Mouse (Mus musculus): ENCODE measurements around the gene Ccdc85c. TPM values are rescaled to one million over a fixed set of nuclear protein-coding genes. Genes with fewer than 3 reads are reported as not detected.

The Ccdc85c gene
- total RNA-seq (2021), result 1 to 10 TPM; 5.0 to 5.1 TPM
- long read RNA-seq, experiment 1, full-length matches to known transcripts, result 1 of 2 reads
- long read RNA-seq, experiment 1, partial matches to known transcripts, result 0 of 2 reads
- long read RNA-seq, experiment 1, other reads (novel, unspliced or antisense), result 1 of 2 reads
- long read RNA-seq, experiment 2, partial matches to known transcripts, result 0 of 1 reads
- long read RNA-seq, experiment 2, other reads (novel, unspliced or antisense), result 1 of 1 reads

- peak; percentile 51 for DNase-seq
These were observed at the start of gene Ccdc85c for GRCm38 (mm10) chr12:108274661-108275507. TSS of gene Ccdc85c (minus strand) at chr12:108275425.

- DNase-seq, result no peak
These were observed 44.9 kb upstream of the Ccdc85c start for GRCm38 (mm10) chr12:108320096-108320495.

- DNase-seq, result no peak
These were observed 43.3 kb upstream of the Ccdc85c start for GRCm38 (mm10) chr12:108318499-108318898.

GRCm38 (mm10) chr12:108317826-108318430 is 42.7 kb upstream of the Ccdc85c start:
- no peak for DNase-seq

- no peak for DNase-seq
These were observed 42.0 kb upstream of the Ccdc85c start for GRCm38 (mm10) chr12:108317201-108317738.

- no peak for DNase-seq
These were observed 41.4 kb upstream of the Ccdc85c start for GRCm38 (mm10) chr12:108316655-108317054.

GRCm38 (mm10) chr12:108315818-108316217 is 40.6 kb upstream of the Ccdc85c start:
- no peak for DNase-seq

- DNase-seq, result no peak
These were observed 38.1 kb upstream of the Ccdc85c start for GRCm38 (mm10) chr12:108313244-108313772.

- no peak for DNase-seq
These were observed 37.2 kb upstream of the Ccdc85c start for GRCm38 (mm10) chr12:108312432-108312851.

GRCm38 (mm10) chr12:108311741-108312290 is 36.6 kb upstream of the Ccdc85c start:
- no peak for DNase-seq

- no peak for DNase-seq
These were observed 35.3 kb upstream of the Ccdc85c start for GRCm38 (mm10) chr12:108310456-108311027.

- DNase-seq, result no peak
These were observed 34.8 kb upstream of the Ccdc85c start for GRCm38 (mm10) chr12:108310041-108310440.

- DNase-seq, result no peak
These were observed 34.0 kb upstream of the Ccdc85c start for GRCm38 (mm10) chr12:108309116-108309794.

GRCm38 (mm10) chr12:108308363-108308856 is 33.2 kb upstream of the Ccdc85c start:
- peak; percentile 31 for DNase-seq

- DNase-seq, result peak; percentile 60
These were observed 32.3 kb upstream of the Ccdc85c start for GRCm38 (mm10) chr12:108307553-108307952.

GRCm38 (mm10) chr12:108305812-108306794 is 30.9 kb upstream of the Ccdc85c start, which contains the start of gene Hhipl1:
TSS of gene Hhipl1 (plus strand) at chr12:108306270.
- peak; percentile 61 for DNase-seq

- no peak for DNase-seq
These were observed 29.9 kb upstream of the Ccdc85c start for GRCm38 (mm10) chr12:108305172-108305571.

GRCm38 (mm10) chr12:108303778-108304365 is 28.6 kb upstream of the Ccdc85c start:
- no peak for DNase-seq

- no peak for DNase-seq
These were observed 25.8 kb upstream of the Ccdc85c start for GRCm38 (mm10) chr12:108301006-108301405.
